Mouse (Mus musculus) forebrain, embryonic 15.5 days (tissue): ENCODE measurements around the gene Lipm. TPM values are rescaled to one million over a fixed set of nuclear protein-coding genes. Genes with fewer than 3 reads are reported as not detected.

Experiments used
- ATAC-seq: fragments of 200-750 bp; cut with Nextera tagmentation; replicated peaks from 2 replicates; pipeline ENCODE4 v1.8.0; 2017; ENCODE audit warnings: mild to moderate bottlenecking, moderate TSS enrichment, moderate library complexity
- H3K27ac ChIP-seq: fragments of 300-500 bp; sonication (generic); replicated peaks from 2 replicates; pipeline ENCODE4 v1.5.1; 2015; ENCODE audit warnings: mild to moderate bottlenecking, inconsistent platforms
- H3K27me3 ChIP-seq: fragments of 300-500 bp; sonication (generic); 2 replicates; pipeline ENCODE4 v1.6.1; 2015; ENCODE audit warnings: inconsistent platforms
- H3K36me3 ChIP-seq: fragments of 300-500 bp; sonication (generic); 2 replicates; pipeline ENCODE4 v1.6.1; 2015; ENCODE audit warnings: mild to moderate bottlenecking, inconsistent platforms
- H3K4me1 ChIP-seq: fragments of 300-500 bp; sonication (generic); 2 replicates; pipeline ENCODE4 v1.6.1; 2015; ENCODE audit warnings: inconsistent platforms
- H3K4me2 ChIP-seq: fragments of 300-500 bp; sonication (generic); replicated peaks from 2 replicates; pipeline ENCODE4 v1.6.1; 2015; ENCODE audit warnings: mild to moderate bottlenecking, inconsistent platforms
- H3K4me3 ChIP-seq: fragments of 300-500 bp; sonication (generic); 2 replicates; pipeline ENCODE4 v1.5.1; 2015; ENCODE audit warnings: mild to moderate bottlenecking, inconsistent platforms
- H3K9ac ChIP-seq: fragments of 300-500 bp; sonication (generic); replicated peaks from 2 replicates; pipeline ENCODE4 v1.6.1; 2015; ENCODE audit warnings: mild to moderate bottlenecking, inconsistent platforms
- H3K9me3 ChIP-seq: fragments of 300-500 bp; sonication (generic); 2 replicates; pipeline ENCODE4 v1.6.1; 2016; ENCODE audit warnings: inconsistent platforms
- WGBS: fragments of 180-500 bp; shearing (Covaris S2); methylation state at CpG from one replicate; pipeline ENCODE4 v1.1.7; 2015; ENCODE audit warnings: mixed read lengths; 5-methylcytosine and 5-hydroxymethylcytosine counted together
- polyA plus RNA-seq: library from polyadenylated mRNA; unstranded; fragments of >200 nt; fragmentation: Nextera tagmentation; extraction: Ambion mirVana; gene quantifications from 2 replicates; pipeline ENCODE4 v1.2.1, GENCODE M21; 2015

The Lipm gene
- polyA plus RNA-seq, 1 experiment from 2014 or later = not detected

- ATAC-seq = no peak
- H3K4me1 ChIP-seq = no peaks in the 10 kb centered on the region
- no peaks in the 10 kb centered on the region for H3K9me3 ChIP-seq
- no peak overlapping the region for H3K4me2 ChIP-seq
- H3K4me3 ChIP-seq = no peak overlapping the region
- no peak overlapping the region for H3K9ac ChIP-seq
- no peaks in the 10 kb centered on the region for H3K36me3 ChIP-seq
- H3K27ac ChIP-seq = no peak overlapping the region
- 92% methylated on average over 4 of the region's 4 CpGs for WGBS
- H3K27me3 ChIP-seq = no peaks in the 10 kb centered on the region
Measured at GRCm38 (mm10) chr19:34119653-34120052, 18.9 kb downstream of the Lipm start.

- 76% methylated on average over 3 of the region's 3 CpGs for WGBS
- ATAC-seq = no peak
Measured at GRCm38 (mm10) chr19:34120107-34120731, 19.5 kb downstream of the Lipm start.

DNA sequence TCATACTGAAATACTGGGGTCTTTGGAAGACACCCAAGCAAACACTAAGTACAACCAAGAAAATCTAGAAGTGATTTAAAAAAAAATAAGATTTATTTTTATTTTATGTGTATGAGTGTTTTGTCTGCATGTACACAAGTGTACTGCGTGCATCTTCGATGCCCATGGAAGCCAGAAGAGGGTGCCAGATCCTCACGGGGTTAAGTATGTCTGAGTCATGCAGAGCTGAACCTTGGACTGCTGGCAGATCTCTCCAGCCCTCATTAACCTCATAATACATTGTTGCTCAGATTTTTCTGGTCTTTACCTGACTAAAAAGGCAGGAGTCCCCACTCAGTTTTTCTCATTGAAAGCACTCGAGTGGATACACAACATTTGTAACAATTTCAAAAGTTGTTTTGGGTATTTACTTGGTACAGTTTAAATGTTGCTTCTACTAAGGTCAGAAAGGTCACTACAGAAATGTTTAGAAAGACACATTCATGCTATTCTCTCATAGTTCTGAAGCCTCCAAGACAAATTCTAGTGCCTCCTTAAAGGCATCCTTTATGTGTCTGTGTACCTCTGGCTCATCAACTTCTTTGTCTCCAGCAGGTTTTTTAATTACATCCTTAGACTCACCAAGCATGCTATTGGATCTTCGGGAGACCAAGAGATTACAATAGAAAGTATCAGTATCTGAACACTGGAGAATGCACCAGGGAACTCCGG is 38.1 kb downstream of the Lipm start:
- Histone ChIP-seq H3K9me3 (no peaks in the 10 kb centered on the region), H3K27ac (no peak overlapping the region), H3K36me3 (no peaks in the 10 kb centered on the region), H3K27me3 (no peaks in the 10 kb centered on the region), H3K4me3 (no peak overlapping the region), H3K4me1 (no peaks in the 10 kb centered on the region), H3K9ac (no peak overlapping the region), H3K4me2 (no peak overlapping the region)
- WGBS = 87% methylated on average over 6 of the region's 6 CpGs
- no peak for ATAC-seq

More at GRCm38 (mm10) chr19:34120107-34120731, 19.5 kb downstream of the Lipm start:
- Histone ChIP-seq H3K4me2 (no peak overlapping the region), H3K4me1 (no peaks in the 10 kb centered on the region), H3K9ac (no peak overlapping the region), H3K36me3 (no peaks in the 10 kb centered on the region), H3K27ac (no peak overlapping the region), H3K4me3 (no peak overlapping the region), H3K27me3 (no peaks in the 10 kb centered on the region), H3K9me3 (no peaks in the 10 kb centered on the region)

- H3K4me2 ChIP-seq = no peak overlapping the region
- no peak overlapping the region for H3K4me3 ChIP-seq
- no peaks in the 10 kb centered on the region for H3K4me1 ChIP-seq
- no peaks in the 10 kb centered on the region for H3K9me3 ChIP-seq
- ATAC-seq = no peak
- 82% methylated on average over 3 of the region's 3 CpGs for WGBS
- no peaks in the 10 kb centered on the region for H3K36me3 ChIP-seq
- H3K27me3 ChIP-seq = no peaks in the 10 kb centered on the region
- H3K27ac ChIP-seq = no peak overlapping the region
- H3K9ac ChIP-seq = no peak overlapping the region
Measured at GRCm38 (mm10) chr19:34139431-34140046, 38.8 kb downstream of the Lipm start.

DNA sequence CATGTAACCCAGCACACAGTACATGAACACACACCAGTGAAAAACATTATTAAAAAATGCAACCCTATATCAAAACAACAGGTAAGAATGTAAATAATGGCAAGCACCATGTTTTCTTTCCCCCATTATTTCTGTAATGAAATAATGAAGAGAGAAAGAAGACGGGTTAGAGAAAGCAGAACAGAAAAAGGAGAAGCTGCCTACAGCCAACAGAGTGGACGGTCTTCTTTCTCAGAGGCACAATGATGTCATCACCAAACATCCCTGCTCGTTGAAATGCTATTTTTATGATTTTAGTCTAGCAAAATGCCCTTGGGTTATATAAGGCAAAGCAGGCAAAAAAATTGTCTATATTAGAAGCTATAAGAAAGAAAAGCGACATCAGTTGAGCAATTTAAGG is 47.7 kb downstream of the Lipm start:
- no peak overlapping the region for H3K4me3 ChIP-seq
- H3K4me1 ChIP-seq = no peaks in the 10 kb centered on the region
- no peaks in the 10 kb centered on the region for H3K36me3 ChIP-seq
- no peak for ATAC-seq
- WGBS = 80% methylated on average over 4 of the region's 4 CpGs
- no peaks in the 10 kb centered on the region for H3K9me3 ChIP-seq
- H3K27ac ChIP-seq = no peak overlapping the region
- H3K27me3 ChIP-seq = no peaks in the 10 kb centered on the region
- H3K9ac ChIP-seq = no peak overlapping the region
- H3K4me2 ChIP-seq = no peak overlapping the region

GRCm38 (mm10) chr19:34151909-34152308 is 51.2 kb downstream of the Lipm start:
- ATAC-seq = no peak
- no peak overlapping the region for H3K4me3 ChIP-seq
- no peaks in the 10 kb centered on the region for H3K27me3 ChIP-seq
- no peaks in the 10 kb centered on the region for H3K4me1 ChIP-seq
- no peak overlapping the region for H3K27ac ChIP-seq
- no peaks in the 10 kb centered on the region for H3K9me3 ChIP-seq
- no peak overlapping the region for H3K4me2 ChIP-seq
- no peaks in the 10 kb centered on the region for H3K36me3 ChIP-seq
- WGBS = 82% methylated on average over 1 of the region's 1 CpGs
- H3K9ac ChIP-seq = no peak overlapping the region

- Histone ChIP-seq H3K36me3 (no peaks in the 10 kb centered on the region), H3K9me3 (no peaks in the 10 kb centered on the region), H3K27ac (no peak overlapping the region), H3K9ac (no peak overlapping the region), H3K27me3 (no peaks in the 10 kb centered on the region), H3K4me2 (no peak overlapping the region), H3K4me1 (no peaks in the 10 kb centered on the region), H3K4me3 (no peak overlapping the region)
- peak; percentile 69; the same call in 1 of the 2 replicates for ATAC-seq
- WGBS = 54% methylated on average over 6 of the region's 6 CpGs
Measured at GRCm38 (mm10) chr19:34153263-34154144, 52.8 kb downstream of the Lipm start.

DNA sequence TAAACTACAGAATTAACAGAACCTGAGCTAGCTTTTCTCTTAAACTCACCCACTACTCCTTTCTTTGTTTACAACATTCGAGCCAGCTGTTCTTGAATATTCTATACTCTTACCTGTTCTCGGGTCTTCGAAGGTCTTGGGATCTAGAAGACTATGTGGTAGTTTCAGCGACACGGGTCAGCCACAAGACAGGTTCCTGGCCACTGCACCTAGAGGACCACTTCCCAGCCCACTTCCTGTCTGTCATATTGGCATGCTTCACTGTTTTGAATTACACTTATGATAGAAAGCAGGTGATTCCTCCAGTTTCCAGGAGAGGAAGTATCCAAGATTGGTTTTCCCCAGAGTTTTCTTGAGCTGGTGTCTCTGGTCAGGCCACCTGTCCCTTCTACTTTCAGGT is 62.0 kb downstream of the Lipm start:
- Histone ChIP-seq H3K4me1 (no peaks in the 10 kb centered on the region), H3K27ac (no peak overlapping the region), H3K36me3 (no peaks in the 10 kb centered on the region), H3K9me3 (no peaks in the 10 kb centered on the region), H3K4me3 (no peak overlapping the region), H3K9ac (no peak overlapping the region), H3K27me3 (no peaks in the 10 kb centered on the region), H3K4me2 (no peak overlapping the region)
- WGBS = 93% methylated on average over 5 of the region's 5 CpGs
- no peak for ATAC-seq

DNA sequence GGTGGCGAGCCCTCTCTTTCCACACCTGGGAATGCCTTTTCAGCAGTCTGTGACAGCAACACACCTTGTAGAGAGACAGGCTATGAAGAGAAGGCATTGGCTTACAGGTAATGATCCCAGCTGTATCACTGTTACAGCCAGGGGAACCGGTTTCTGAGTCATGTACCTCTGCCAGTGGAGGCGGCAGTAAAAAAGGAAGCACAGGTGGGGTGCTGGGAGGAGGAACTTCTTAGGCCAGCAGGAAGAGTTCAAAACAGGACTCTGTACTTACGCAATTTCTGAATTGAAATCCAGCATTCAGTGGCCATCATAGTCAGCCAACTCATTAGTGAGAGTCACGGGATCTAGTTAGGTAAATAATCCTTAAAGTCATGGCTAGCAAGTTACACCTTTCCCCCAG is 65.2 kb downstream of the Lipm start, which contains the start of gene Ankrd22:
Gene Ankrd22 (minus strand): TSS at position 163 of the 400 bp plus-strand sequence.
- Histone ChIP-seq H3K4me1 (no peaks in the 10 kb centered on the region), H3K36me3 (no peaks in the 10 kb centered on the region), H3K4me2 (no peak within 1 kb of the TSS), H3K4me3 (no peak within 1 kb of the TSS), H3K9me3 (no peaks in the 10 kb centered on the region), H3K27me3 (no peaks in the 10 kb centered on the region), H3K9ac (no peak within 1 kb of the TSS), H3K27ac (no peak within 1 kb of the TSS)
- no peak for ATAC-seq
- 79% methylated on average over 5 of the region's 5 CpGs for WGBS

DNA sequence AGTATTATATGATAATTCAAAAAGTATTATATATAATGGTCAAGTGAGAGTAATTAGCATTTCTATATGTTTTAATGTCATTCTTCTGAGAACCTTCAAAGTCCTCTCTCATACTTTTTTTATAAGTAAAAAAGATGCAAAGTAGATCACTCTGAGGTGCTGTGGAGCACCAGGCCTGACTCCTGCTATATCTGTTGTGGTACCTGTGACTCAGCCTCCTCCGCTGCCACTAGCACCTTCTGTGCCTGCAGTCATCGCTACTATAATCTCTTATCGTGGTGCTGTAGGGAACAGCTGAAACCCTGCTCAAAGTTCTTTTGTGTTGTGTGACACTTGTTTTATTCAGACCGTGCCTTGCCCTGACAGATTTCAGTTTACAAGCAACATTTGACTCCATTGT is 65.7 kb downstream of the Lipm start:
- WGBS = 67% methylated on average over 4 of the region's 4 CpGs
- Histone ChIP-seq H3K36me3 (no peaks in the 10 kb centered on the region), H3K4me3 (no peak overlapping the region), H3K4me1 (no peaks in the 10 kb centered on the region), H3K9me3 (no peaks in the 10 kb centered on the region), H3K27ac (no peak overlapping the region), H3K9ac (no peak overlapping the region), H3K4me2 (no peak overlapping the region), H3K27me3 (no peaks in the 10 kb centered on the region)
- no peak for ATAC-seq

- Histone ChIP-seq H3K9me3 (no peaks in the 10 kb centered on the region), H3K36me3 (no peaks in the 10 kb centered on the region), H3K4me3 (no peak overlapping the region), H3K4me1 (no peaks in the 10 kb centered on the region), H3K27me3 (no peaks in the 10 kb centered on the region), H3K9ac (no peak overlapping the region), H3K4me2 (no peak overlapping the region), H3K27ac (no peak overlapping the region)
- 36% methylated on average over 7 of the region's 7 CpGs for WGBS
- no peak for ATAC-seq
Measured at GRCm38 (mm10) chr19:34167896-34168661, 67.3 kb downstream of the Lipm start.
